Mouse (Mus musculus): Measurements from ENCODE around the gene Clybl. TPM values are rescaled to one million over a fixed set of nuclear protein-coding genes. Genes with fewer than 3 reads are reported as not detected.

Clybl gene
- polyA plus RNA-seq, 1 experiment from 2014 or later, result 19.9 TPM

DNA sequence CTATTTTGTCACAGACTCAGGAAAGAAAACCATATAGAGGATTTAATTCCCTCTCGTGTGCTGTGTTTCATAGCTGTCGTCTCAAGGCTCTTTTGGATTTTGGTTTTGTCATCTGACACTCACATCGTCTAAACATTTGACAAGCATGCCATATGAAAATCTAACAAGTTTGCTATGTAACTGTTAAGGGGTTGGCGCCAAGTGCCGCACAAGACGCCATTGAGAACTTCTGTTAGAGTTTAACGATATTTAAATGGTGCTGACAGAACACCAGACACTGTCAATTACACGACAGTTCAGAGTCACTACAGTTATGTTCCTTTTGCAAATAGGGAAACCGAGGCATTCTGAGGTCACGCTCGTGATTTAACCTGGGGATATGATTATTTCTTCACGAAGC is 134.2 kb downstream of the Clybl start:
- WGBS, result 82% methylated on average over 12 of the region's 12 CpGs

DNA sequence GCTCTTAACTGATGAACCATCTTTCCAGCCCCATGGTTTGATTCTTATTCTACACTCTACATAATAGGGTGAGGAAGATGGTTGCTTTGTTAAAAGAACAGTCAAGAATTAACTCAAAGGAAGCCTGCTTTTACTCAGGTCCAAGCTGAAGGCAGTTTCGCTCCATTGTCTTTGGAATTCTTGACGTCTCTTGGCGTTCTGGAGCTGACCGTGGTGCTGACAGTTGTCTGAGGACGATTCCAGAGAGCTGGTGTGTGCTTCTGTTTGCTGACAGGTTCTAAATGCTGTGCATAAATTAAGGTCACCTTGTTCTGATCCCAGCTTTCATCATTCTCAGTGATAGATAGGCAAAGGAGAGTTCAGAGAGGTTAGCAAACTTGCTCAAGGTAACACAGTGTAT is 140.6 kb downstream of the Clybl start:
- no peak overlapping the region for H3K4me3 ChIP-seq
- no peaks in the 10 kb centered on the region for H3K9me3 ChIP-seq
- no peak overlapping the region for H3K9ac ChIP-seq
- no peaks in the 10 kb centered on the region for H3K27me3 ChIP-seq
- WGBS, result 16% methylated on average over 5 of the region's 5 CpGs
- no peak overlapping the region for H3K4me2 ChIP-seq
- no peaks in the 10 kb centered on the region for H3K36me3 ChIP-seq
- no peak for ATAC-seq (ENCODE audit: insufficient number of reproducible peaks, insufficient read depth, low FRiP score, low TSS enrichment, low read depth)
- no peaks in the 10 kb centered on the region for H3K4me1 ChIP-seq
- no peak overlapping the region for H3K27ac ChIP-seq

More for the DNA sequence above, 134.2 kb downstream of the Clybl start:
- no peak for ATAC-seq (ENCODE audit: insufficient number of reproducible peaks, insufficient read depth, low FRiP score, low TSS enrichment, low read depth)
- peaks cover 4% of the 10 kb centered on the region; the same call in 1 of the 2 replicates for H3K9me3 ChIP-seq
- no peak overlapping the region for H3K27ac ChIP-seq
- no peaks in the 10 kb centered on the region for H3K4me1 ChIP-seq
- no peak overlapping the region for H3K4me3 ChIP-seq
- no peak overlapping the region for H3K9ac ChIP-seq
- no peak overlapping the region for H3K4me2 ChIP-seq
- no peaks in the 10 kb centered on the region for H3K36me3 ChIP-seq
- H3K27me3 ChIP-seq, result no peaks in the 10 kb centered on the region

DNA sequence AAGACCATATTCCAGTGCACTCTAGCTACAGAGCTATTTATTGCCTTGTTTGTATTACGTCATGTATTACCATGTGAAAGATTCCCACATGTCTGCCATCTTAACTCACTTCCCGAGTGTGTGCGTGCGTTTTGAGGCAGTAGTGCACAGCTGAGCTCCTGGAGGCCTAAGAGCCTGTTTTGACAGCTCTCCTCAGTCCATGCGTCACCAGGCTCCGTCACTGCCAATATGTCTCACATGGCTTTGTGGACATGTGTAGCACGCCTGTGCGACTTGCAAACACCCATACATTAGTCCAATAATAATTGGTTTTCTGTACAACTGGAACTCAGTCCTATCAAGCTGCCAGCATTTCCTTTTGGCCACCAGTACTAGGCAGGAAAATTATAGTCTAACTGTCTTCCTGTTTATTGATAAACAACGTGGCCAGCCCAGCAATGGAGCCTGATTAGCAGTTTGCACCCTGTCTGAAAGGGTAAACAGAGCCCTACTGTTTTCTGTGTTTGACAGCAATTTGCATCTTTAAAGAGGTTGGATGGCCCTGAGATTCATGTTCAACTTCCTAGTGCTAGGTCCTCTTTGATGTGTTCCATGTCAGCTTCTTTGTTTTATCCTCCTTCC is 142.4 kb downstream of the Clybl start:
- no peak overlapping the region for H3K27ac ChIP-seq
- H3K9ac ChIP-seq, result no peak overlapping the region
- H3K27me3 ChIP-seq, result no peaks in the 10 kb centered on the region
- no peaks in the 10 kb centered on the region for H3K9me3 ChIP-seq
- ATAC-seq (ENCODE audit: insufficient number of reproducible peaks, insufficient read depth, low FRiP score, low TSS enrichment, low read depth), result no peak
- no peak overlapping the region for H3K4me3 ChIP-seq
- no peaks in the 10 kb centered on the region for H3K36me3 ChIP-seq
- no peak overlapping the region for H3K4me2 ChIP-seq
- 71% methylated on average over 9 of the region's 9 CpGs for WGBS
- H3K4me1 ChIP-seq, result no peaks in the 10 kb centered on the region

DNA sequence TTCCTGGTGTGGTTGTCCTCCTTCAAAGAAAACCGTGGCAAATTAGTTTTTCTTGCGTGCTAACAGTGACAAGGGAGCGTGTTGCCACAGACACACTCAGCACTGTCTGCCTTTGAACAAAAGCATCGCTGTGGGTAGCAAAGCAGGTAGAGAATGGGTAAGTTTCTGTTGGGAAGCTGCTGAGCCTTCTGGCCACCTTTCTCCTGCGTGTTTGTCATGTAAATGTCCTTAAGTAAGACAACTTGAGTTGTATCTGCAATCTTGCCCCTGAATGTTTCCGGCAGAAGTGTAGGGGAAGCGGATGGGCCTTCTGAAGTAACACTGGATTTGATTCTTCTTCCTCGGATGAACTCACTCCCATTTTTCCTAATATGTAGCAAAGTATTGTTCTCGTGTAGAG is 148.6 kb downstream of the Clybl start:
- no peak overlapping the region for H3K4me3 ChIP-seq
- no peaks in the 10 kb centered on the region for H3K4me1 ChIP-seq
- no peaks in the 10 kb centered on the region for H3K9me3 ChIP-seq
- no peak for ATAC-seq (ENCODE audit: insufficient number of reproducible peaks, insufficient read depth, low FRiP score, low TSS enrichment, low read depth)
- no peaks in the 10 kb centered on the region for H3K27me3 ChIP-seq
- H3K27ac ChIP-seq, result no peak overlapping the region
- 69% methylated on average over 9 of the region's 9 CpGs for WGBS
- no peak overlapping the region for H3K4me2 ChIP-seq
- no peak overlapping the region for H3K9ac ChIP-seq
- no peaks in the 10 kb centered on the region for H3K36me3 ChIP-seq

DNA sequence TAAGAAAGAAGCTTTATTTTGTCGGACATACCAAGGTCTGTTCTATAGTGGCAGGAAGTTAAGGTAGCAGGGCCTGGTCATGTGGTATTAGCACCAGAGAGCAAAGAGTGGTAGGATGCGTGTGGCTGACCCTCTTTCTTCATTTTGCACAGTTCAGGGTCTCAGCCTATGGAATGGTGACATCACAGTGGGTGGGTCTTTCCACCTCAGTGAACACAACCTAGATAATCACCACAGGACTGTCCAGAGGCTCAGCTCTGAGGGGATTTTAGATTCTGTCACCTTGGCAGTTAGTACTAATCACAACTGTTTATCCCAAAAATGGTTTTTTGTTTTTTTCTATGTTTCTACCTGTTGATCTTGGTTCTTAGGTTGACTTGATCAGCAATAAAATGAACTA is 149.2 kb downstream of the Clybl start:
- no peaks in the 10 kb centered on the region for H3K36me3 ChIP-seq
- no peaks in the 10 kb centered on the region for H3K4me1 ChIP-seq
- H3K4me3 ChIP-seq, result no peak overlapping the region
- no peaks in the 10 kb centered on the region for H3K27me3 ChIP-seq
- WGBS, result 77% methylated on average over 2 of the region's 2 CpGs
- H3K9ac ChIP-seq, result no peak overlapping the region
- H3K27ac ChIP-seq, result no peak overlapping the region
- no peaks in the 10 kb centered on the region for H3K9me3 ChIP-seq
- no peak overlapping the region for H3K4me2 ChIP-seq
- ATAC-seq (ENCODE audit: insufficient number of reproducible peaks, insufficient read depth, low FRiP score, low TSS enrichment, low read depth), result no peak

DNA sequence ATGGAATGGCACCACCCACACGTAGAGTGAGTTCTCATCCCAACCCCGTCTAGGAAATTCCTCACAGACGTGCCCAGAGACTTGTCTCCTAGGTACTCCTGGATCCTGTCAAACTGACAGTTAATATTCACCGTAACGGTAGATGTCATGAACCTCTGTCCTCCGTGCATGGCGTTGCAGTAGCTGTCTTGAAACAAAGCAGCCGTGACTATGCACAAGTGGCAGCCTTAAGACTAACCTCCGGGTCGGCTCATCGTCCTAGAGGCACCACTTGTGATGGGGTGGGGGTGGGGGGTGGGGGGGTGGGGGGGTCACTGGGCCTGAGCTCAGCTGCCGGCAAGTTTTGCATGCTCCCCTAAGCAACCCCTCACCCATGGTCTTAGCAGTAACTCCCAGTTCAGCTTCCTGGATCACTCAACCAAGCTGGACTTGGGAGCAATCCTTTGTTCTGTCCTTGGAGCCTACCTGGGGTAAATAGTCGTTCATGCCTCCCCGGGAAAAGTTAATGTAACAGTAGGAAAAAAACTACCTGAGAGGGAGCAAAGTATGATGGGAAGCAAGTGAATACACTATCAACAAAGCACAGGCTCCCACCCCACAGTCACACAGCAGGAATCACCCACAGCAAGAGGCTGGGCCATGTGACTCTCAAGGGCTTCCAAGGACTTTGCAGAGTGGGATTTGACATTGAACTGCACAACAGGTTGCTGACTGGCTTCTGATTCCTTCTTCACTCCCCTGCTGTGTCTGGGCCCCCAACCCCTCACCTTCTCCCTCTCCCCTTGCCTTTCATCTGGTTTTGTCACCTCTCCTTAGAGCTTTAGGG is 150.3 kb downstream of the Clybl start:
- ATAC-seq (ENCODE audit: insufficient number of reproducible peaks, insufficient read depth, low FRiP score, low TSS enrichment, low read depth), result no peak
- Histone ChIP-seq H3K9me3 (no peaks in the 10 kb centered on the region), H3K4me1 (no peaks in the 10 kb centered on the region), H3K9ac (no peak overlapping the region), H3K4me2 (no peak overlapping the region), H3K4me3 (no peak overlapping the region), H3K27me3 (no peaks in the 10 kb centered on the region), H3K36me3 (no peaks in the 10 kb centered on the region), H3K27ac (no peak overlapping the region)
- WGBS, result 56% methylated on average over 14 of the region's 14 CpGs

DNA sequence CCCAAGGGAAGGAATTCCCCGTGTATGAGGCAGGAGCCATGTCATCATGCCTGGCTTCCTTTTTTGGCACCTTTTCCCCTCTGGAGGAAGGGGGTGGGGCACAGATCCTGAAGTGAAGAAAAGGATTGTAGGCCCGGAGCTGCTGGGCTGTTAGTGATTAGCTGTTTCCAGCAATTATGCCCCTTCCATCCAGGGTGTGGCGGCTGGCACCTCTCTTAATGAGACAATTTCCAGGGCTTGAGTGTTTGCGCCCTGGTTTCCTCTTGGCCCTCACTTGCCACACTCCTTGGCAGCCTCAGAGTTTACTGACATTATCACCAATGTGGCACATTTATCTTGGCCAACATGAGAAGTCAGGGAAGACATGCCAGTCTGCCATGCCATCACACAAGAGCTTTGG is 155.5 kb downstream of the Clybl start:
- no peak overlapping the region for H3K27ac ChIP-seq
- no peak overlapping the region for H3K9ac ChIP-seq
- H3K27me3 ChIP-seq, result no peaks in the 10 kb centered on the region
- no peaks in the 10 kb centered on the region for H3K9me3 ChIP-seq
- 48% methylated on average over 4 of the region's 4 CpGs for WGBS
- no peaks in the 10 kb centered on the region for H3K36me3 ChIP-seq
- no peak for ATAC-seq (ENCODE audit: insufficient number of reproducible peaks, insufficient read depth, low FRiP score, low TSS enrichment, low read depth)
- no peak overlapping the region for H3K4me3 ChIP-seq
- H3K4me1 ChIP-seq, result 0 out of 2 replicates have a peak, but pooled peaks cover 2% of the 10 kb centered on the region
- no peak overlapping the region for H3K4me2 ChIP-seq

DNA sequence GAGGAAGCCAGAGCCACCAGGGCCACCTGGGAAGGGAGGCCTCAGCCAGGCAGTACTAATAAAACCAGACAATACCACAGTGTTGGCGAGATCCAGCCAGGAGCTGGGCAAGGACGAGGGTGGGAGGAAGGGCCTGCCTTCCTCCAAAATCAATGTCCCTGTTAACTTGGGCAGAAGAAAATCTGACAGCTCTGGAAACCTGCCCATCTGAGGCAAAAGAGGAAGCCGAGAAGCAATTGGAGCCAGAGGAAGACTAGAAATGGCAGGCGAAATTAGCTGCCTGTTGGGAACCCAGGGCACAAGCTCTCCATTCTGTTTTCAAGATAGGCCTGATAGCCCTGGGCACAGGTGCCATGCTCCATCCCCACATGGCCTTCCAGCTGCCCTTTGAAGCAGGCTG is 157.3 kb downstream of the Clybl start:
- no peak overlapping the region for H3K27ac ChIP-seq
- 81% methylated on average over 4 of the region's 4 CpGs for WGBS
- no peak for ATAC-seq (ENCODE audit: insufficient number of reproducible peaks, insufficient read depth, low FRiP score, low TSS enrichment, low read depth)
- H3K9ac ChIP-seq, result no peak overlapping the region
- no peaks in the 10 kb centered on the region for H3K27me3 ChIP-seq
- no peaks in the 10 kb centered on the region for H3K9me3 ChIP-seq
- H3K4me3 ChIP-seq, result no peak overlapping the region
- 0 out of 2 replicates have a peak, but pooled peaks cover 2% of the 10 kb centered on the region for H3K4me1 ChIP-seq
- no peak overlapping the region for H3K4me2 ChIP-seq
- H3K36me3 ChIP-seq, result no peaks in the 10 kb centered on the region

DNA sequence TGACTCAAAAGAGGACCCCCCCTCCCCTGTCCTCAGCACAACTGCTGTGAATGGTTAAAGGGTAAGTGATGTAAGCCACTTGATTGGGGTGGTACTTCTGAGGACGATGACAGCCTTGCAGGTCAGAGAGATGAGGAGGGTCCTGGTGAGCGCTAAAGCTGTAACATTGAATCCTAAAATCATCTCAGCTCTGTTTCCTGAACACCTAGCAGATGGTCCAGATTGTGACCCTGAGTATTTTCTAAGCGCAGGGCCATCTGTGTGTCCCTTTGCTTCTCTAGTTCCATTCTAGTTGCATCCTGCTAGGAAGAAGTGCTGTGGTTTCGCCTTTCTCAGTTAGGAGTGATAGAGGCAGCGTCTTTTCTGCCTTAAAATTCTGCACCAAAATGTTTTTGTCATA is 158.6 kb downstream of the Clybl start:
- Histone ChIP-seq H3K4me2 (no peak overlapping the region), H3K27ac (no peak overlapping the region), H3K4me1 (peaks cover 5% of the 10 kb centered on the region; the same call in 1 of the 2 replicates), H3K4me3 (no peak overlapping the region), H3K36me3 (no peaks in the 10 kb centered on the region), H3K27me3 (no peaks in the 10 kb centered on the region), H3K9me3 (no peaks in the 10 kb centered on the region), H3K9ac (no peak overlapping the region)
- no peak for ATAC-seq (ENCODE audit: insufficient number of reproducible peaks, insufficient read depth, low FRiP score, low TSS enrichment, low read depth)
- WGBS, result 90% methylated on average over 5 of the region's 5 CpGs

DNA sequence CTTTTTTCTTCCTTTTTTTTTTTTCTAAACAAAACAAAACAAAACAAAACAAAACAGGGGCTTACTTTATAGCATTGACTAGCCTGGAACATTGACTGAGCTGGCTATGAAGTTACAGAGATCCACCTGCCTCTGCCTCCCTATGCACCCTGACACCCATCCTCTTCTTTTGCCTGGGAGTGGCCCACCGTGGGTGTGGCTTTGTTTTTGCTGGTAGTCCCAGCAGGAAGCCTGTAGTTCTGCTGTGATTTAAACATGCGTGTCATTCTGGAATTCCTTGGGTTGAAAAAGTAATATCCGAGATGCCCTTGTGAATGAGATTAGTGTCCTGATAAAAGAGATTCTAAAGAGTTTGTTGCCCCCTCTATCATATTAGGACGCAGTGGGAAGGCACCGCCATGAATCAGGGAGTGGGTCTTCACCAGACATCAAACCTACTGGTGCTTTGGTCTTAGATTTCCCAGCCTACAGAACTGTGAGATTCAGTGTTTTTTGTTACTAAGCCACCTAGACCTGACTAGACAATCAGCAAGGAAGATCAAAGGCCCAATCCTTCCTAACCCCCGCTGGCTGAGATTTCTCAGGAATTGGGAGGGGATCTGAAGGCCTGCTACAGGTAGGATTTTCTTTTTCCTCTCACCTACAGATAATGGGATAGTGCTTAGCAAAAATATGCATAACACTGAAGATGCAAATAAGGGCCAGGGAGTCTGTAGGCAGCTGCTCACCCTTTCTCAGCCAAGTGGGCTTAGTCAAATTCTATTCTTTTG is 160.3 kb downstream of the Clybl start:
- Histone ChIP-seq H3K27ac (no peak overlapping the region), H3K27me3 (no peaks in the 10 kb centered on the region), H3K4me2 (no peak overlapping the region), H3K9ac (no peak overlapping the region), H3K36me3 (no peaks in the 10 kb centered on the region), H3K9me3 (no peaks in the 10 kb centered on the region), H3K4me1 (peaks cover 5% of the 10 kb centered on the region; the same call in 1 of the 2 replicates), H3K4me3 (no peak overlapping the region)
- no peak for ATAC-seq (ENCODE audit: insufficient number of reproducible peaks, insufficient read depth, low FRiP score, low TSS enrichment, low read depth)
- 47% methylated on average over 6 of the region's 6 CpGs for WGBS

DNA sequence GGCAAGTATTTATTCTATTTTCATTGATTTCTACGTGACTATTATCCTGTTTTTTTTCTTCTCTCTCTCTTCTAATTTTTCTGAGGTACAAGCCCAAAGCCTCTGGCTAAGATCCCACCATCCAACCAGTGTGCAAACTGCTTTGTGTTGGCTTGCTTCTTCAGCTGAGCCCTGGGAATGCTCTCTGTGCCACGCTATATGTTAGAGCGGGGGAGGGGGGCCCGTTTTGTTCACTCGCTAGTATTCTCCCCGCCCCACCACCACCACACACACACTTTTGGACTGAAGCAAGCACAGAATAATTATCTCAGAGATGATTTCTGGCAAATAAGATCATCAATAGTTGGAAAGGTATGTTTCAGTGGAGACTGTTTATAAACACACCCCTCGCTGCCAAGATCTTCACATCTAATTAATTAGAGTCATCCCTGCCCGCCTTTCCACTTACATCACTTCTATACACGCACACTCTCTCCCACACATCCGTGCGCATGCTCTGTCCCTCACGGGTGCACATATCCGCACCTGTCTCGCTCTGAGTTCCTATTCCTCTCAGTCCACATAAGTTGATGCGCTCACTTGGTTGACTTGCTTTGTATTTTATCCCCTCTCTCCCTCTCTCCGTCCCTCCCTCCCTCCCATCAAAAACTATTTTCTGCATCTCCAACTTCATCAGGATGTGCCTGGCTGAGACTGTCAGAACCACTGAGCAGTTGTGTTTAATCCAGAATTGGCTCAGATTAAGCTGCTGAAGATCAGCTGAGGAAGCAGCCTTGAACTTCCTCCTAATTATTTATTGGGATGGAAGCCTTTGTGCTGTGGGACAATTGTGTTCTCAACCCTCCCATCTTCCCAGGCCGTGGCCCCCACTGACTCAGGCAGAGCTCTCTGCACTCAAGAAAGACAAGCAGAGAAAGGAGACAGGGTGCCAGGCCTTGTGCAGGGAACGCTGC is 163.0 kb downstream of the Clybl start:
- Histone ChIP-seq H3K9ac (no peak overlapping the region), H3K36me3 (no peaks in the 10 kb centered on the region), H3K4me3 (no peak overlapping the region), H3K9me3 (no peaks in the 10 kb centered on the region), H3K4me1 (peaks cover 3% of the 10 kb centered on the region; the same call in 1 of the 2 replicates), H3K27me3 (no peaks in the 10 kb centered on the region), H3K4me2 (no peak overlapping the region), H3K27ac (no peak overlapping the region)
- ATAC-seq (ENCODE audit: insufficient number of reproducible peaks, insufficient read depth, low FRiP score, low TSS enrichment, low read depth), result no peak
- 74% methylated on average over 18 of the region's 18 CpGs for WGBS
